Mouse (Mus musculus) heart, embryonic 13.5 days (tissue): ENCODE measurements around the gene Hist2h2be. TPM values are rescaled to one million over a fixed set of nuclear protein-coding genes. Genes with fewer than 3 reads are reported as not detected.
"Not testable (repeated sequence)": the region's sequence is repeated elsewhere in the genome, so short reads cannot be mapped to it uniquely, and the experiment has no call there.

ENCODE experiments used
- ATAC-seq: fragments of 200-750 bp; cut with Nextera tagmentation; 2 replicates; pipeline ENCODE4 v1.8.0; 2017; ENCODE audit warnings: moderate TSS enrichment; ENCODE audit not compliant: insufficient number of reproducible peaks, low FRiP score, low TSS enrichment; ENCODE audit errors: extremely low read depth
- H3K27ac ChIP-seq: fragments of 300-500 bp; sonication (generic); replicated peaks from 2 replicates; pipeline ENCODE4 v1.5.1; 2015; ENCODE audit warnings: moderate library complexity, mild to moderate bottlenecking, inconsistent platforms
- H3K27me3 ChIP-seq: fragments of 300-500 bp; sonication (generic); replicated peaks from 2 replicates; pipeline ENCODE4 v1.6.1; 2015; ENCODE audit warnings: mild to moderate bottlenecking, inconsistent platforms
- H3K36me3 ChIP-seq: fragments of 300-500 bp; sonication (generic); 2 replicates; pipeline ENCODE4 v1.6.1; 2015; ENCODE audit warnings: mild to moderate bottlenecking, inconsistent platforms
- H3K4me1 ChIP-seq: fragments of 300-500 bp; sonication (generic); 2 replicates; pipeline ENCODE4 v1.6.1; 2015; ENCODE audit warnings: inconsistent platforms
- H3K4me2 ChIP-seq: fragments of 300-500 bp; sonication (generic); 2 replicates; pipeline ENCODE4 v1.6.1; 2015; ENCODE audit warnings: inconsistent platforms, mild to moderate bottlenecking, moderate library complexity
- H3K4me3 ChIP-seq: fragments of 300-500 bp; sonication (generic); 2 replicates; pipeline ENCODE4 v1.5.1; 2015; ENCODE audit warnings: moderate library complexity, mild to moderate bottlenecking, inconsistent platforms
- H3K9ac ChIP-seq: fragments of 300-500 bp; sonication (generic); 2 replicates; pipeline ENCODE4 v1.6.1; 2015; ENCODE audit warnings: inconsistent platforms, mild to moderate bottlenecking, moderate library complexity
- H3K9me3 ChIP-seq: fragments of 300-500 bp; sonication (generic); 2 replicates; pipeline ENCODE4 v1.6.1; 2016; ENCODE audit warnings: inconsistent platforms
- WGBS: fragments of 180-500 bp; shearing (Covaris S2); methylation state at CpG from one replicate; pipeline ENCODE4 v1.1.7; 2015; ENCODE audit warnings: mixed read lengths; 5-methylcytosine and 5-hydroxymethylcytosine counted together
- polyA plus RNA-seq: library from polyadenylated mRNA; unstranded; fragments of >200 nt; fragmentation: Nextera tagmentation; extraction: Ambion mirVana; gene quantifications from 2 replicates; pipeline ENCODE4 v1.2.1, GENCODE M21; 2015

Gene Hist2h2be
- polyA plus RNA-seq: 3.6 and 5.0 TPM in 2 replicates

DNA sequence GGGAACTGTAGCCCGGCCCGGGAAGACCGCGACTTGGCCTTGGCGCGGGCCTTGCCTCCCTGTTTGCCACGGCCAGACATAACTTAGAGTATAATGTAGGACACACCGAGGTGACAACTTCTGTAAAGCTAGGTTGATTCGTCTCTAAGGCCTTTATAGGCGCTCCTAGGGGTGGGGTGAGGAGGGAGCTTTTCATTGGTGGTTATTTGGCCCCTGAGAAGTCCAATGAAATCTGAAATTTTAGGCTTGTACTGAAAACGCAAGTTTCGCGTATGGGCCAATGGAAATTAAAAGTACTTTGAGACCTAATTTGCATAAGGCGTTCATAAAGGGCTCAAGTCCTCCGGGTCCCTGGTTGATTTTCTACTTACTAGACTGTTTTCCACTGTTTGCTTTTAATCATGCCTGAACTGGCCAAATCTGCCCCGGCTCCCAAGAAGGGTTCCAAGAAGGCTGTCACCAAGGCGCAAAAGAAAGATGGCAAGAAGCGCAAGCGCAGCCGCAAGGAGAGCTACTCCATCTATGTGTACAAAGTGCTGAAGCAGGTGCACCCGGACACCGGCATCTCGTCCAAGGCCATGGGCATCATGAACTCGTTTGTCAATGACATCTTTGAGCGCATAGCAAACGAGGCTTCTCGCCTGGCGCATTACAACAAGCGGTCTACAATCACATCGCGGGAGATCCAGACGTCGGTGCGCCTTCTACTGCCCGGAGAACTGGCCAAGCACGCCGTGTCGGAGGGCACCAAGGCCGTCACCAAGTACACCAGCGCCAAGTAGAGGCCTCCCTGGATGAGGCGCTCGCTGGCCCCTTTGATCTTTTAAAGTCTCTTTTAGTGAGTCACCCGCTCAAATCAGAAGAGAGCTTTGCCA lies at the start of gene Hist2h2be, which contains the start of gene Hist2h2ac:
Gene Hist2h2be (plus strand): TSS at position 355 of the 875 bp plus-strand sequence.
Gene Hist2h2ac (minus strand): TSS at position 116 of the 875 bp plus-strand sequence.
- peak within 1 kb of the TSS; percentile 89 for H3K9ac ChIP-seq
- peak within 1 kb of the TSS; percentile 74 for H3K4me3 ChIP-seq
- peak within 1 kb of the TSS; percentile 82 for H3K4me2 ChIP-seq
- H3K27ac ChIP-seq: peak within 1 kb of the TSS; percentile 98
- WGBS: under 1% methylated on average over 43 of the region's 43 CpGs
- peak; percentile 78 for ATAC-seq
- H3K4me1 ChIP-seq: peaks cover 49% of the 10 kb centered on the region
- no peaks in the 10 kb centered on the region for H3K36me3 ChIP-seq
- no peaks in the 10 kb centered on the region for H3K9me3 ChIP-seq
- no peaks in the 10 kb centered on the region for H3K27me3 ChIP-seq

- H3K4me3 ChIP-seq: peak overlapping the region; percentile 96
- peak overlapping the region; percentile 93 for H3K4me2 ChIP-seq
- H3K4me1 ChIP-seq: peaks cover 37% of the 10 kb centered on the region
- ATAC-seq: no peak
- no peaks in the 10 kb centered on the region for H3K27me3 ChIP-seq
- peak overlapping the region; percentile 95 for H3K9ac ChIP-seq
- no peaks in the 10 kb centered on the region for H3K9me3 ChIP-seq
- H3K36me3 ChIP-seq: peaks cover 47% of the 10 kb centered on the region
- WGBS: 15% methylated on average over 18 of the region's 18 CpGs
- H3K27ac ChIP-seq: peak overlapping the region; percentile 99
These were observed 49.2 kb upstream of the Hist2h2be start for GRCm38 (mm10) chr3:96171583-96172196.

DNA sequence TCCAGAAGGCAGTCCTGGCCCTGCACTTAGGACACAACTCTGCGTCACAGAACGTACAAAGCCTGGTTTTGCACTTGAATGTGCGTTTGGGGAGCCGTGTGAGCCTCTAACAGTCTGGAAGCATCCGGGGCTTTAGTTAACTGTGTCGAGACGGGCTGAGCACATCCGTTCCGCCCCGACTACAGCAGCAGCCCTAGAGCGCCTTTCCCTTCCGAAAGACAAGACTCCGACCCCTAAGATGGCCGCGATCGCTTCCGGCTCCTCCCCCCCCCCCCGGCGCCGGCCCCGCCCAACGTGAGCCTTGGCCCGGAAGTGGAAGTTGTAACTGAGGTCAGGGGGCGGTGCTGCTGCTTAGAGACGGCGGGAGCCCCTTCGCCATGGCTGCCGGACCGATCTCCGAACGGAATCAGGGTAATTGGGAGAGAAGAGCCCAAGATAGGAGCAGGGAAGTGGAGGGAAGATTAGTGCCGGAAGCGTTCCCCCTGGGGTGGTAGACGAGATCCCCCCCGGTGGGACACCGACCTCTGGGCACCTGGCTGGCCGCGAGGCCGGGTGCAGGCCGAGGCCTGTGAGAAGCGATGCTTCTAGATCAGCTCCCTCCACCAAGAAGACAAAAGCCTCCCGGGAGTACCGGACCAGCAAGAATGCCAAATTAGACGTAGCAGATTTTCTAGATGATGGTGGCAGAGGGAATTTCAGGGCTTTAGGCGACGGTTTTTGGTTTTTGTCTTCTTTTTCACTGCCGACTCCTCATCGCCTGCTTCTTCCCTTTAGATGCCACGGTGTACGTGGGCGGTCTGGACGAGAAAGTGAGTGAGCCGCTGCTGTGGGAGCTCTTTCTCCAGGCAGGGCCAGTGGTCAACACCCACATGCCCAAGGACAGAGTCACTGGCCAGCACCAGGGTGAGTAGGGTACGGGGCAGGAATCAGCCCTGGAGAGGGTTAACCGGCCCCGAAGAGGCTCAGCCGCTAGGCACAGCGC lies 48.4 kb upstream of the Hist2h2be start, which contains the start of gene Sf3b4:
Gene Sf3b4 (plus strand): TSS at position 136 of the 982 bp plus-strand sequence.
- H3K9ac ChIP-seq: peak within 1 kb of the TSS; percentile 95
- no peaks in the 10 kb centered on the region for H3K9me3 ChIP-seq
- peaks cover 53% of the 10 kb centered on the region for H3K36me3 ChIP-seq
- no peaks in the 10 kb centered on the region for H3K27me3 ChIP-seq
- ATAC-seq: peak; percentile 84
- H3K4me1 ChIP-seq: peaks cover 37% of the 10 kb centered on the region
- peak within 1 kb of the TSS; percentile 99 for H3K27ac ChIP-seq
- H3K4me2 ChIP-seq: peak within 1 kb of the TSS; percentile 93
- H3K4me3 ChIP-seq: peak within 1 kb of the TSS; percentile 96
- under 1% methylated on average over 55 of the region's 58 CpGs for WGBS

DNA sequence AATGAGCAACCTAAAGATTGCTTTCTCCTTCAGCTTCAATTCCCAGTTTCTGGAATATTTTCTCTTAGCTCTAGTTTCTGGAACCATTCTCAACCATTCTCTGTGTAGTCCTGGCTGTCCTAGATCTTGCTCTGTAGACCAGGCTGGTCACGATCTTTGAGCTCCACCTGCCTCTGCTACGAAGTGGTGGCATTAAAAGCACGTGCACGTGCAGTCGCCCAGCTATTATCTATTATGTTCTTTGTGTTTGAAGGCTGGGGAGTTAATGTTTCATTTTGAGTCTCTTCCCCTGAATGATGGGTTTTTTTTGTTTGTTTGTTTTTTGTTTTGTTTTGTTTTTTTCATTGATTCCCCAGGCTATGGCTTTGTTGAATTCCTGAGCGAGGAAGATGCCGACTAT lies 47.7 kb upstream of the Hist2h2be start:
- Histone ChIP-seq H3K36me3 (peaks cover 54% of the 10 kb centered on the region), H3K4me2 (peak overlapping the region; percentile 93), H3K9me3 (no peaks in the 10 kb centered on the region), H3K27ac (no peak overlapping the region), H3K9ac (peak overlapping the region; percentile 95), H3K4me3 (peak overlapping the region; percentile 96), H3K4me1 (peaks cover 37% of the 10 kb centered on the region), H3K27me3 (no peaks in the 10 kb centered on the region)
- 36% methylated on average over 7 of the region's 7 CpGs for WGBS
- no peak for ATAC-seq

DNA sequence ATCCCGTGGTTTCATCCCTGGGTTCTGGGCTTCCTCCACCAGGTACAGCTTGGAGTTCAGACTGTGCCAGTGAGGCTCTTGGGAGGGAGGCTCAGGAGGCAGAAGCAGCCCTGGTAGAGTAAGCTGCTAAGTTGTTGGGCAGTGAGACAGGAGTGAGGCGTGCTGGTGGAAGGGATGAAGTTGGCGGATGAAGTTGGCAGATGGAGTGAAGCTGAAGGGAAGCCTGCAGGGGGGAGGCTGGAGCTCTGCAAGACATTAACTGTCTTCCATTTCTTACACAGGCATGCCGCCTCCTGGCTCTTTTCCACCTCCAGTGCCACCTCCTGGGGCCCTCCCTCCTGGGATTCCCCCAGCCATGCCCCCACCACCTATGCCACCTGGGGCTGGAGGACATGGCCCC lies 46.9 kb upstream of the Hist2h2be start:
- Histone ChIP-seq H3K4me2 (peak overlapping the region; percentile 93), H3K36me3 (peaks cover 61% of the 10 kb centered on the region), H3K4me1 (peaks cover 37% of the 10 kb centered on the region), H3K9ac (peak overlapping the region; percentile 44; the same call in 1 of the 2 replicates)
- not testable (repeated sequence) for ATAC-seq, H3K27ac ChIP-seq, H3K9me3 ChIP-seq, H3K27me3 ChIP-seq, H3K4me3 ChIP-seq
- 90% methylated on average over 4 of the region's 4 CpGs for WGBS

DNA sequence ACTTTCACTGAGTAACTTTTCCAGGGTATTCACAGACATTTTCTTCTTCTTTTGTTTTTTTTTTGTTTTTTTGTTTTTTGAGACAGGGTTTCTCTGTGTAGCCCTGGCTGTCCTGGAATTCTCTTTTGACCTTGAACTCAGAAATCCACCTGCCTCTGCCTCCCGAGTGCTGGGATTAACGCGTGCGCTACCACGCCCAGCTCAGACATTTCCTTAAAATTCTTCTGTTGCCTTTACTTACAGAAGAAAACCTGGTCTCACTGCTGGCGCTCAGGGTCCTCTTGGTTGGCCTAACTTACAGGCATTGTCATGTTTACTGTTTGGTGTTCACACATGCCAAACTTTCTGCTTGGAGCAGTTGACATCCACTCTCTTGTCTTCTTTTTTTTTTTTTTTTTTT lies 45.7 kb upstream of the Hist2h2be start:
- no peaks in the 10 kb centered on the region for H3K9me3 ChIP-seq
- H3K27ac ChIP-seq: no peak overlapping the region
- H3K9ac ChIP-seq: no peak overlapping the region
- peaks cover 38% of the 10 kb centered on the region for H3K4me1 ChIP-seq
- no peak overlapping the region for H3K4me3 ChIP-seq
- no peaks in the 10 kb centered on the region for H3K27me3 ChIP-seq
- no peak overlapping the region for H3K4me2 ChIP-seq
- no peak for ATAC-seq
- peaks cover 55% of the 10 kb centered on the region for H3K36me3 ChIP-seq
- WGBS: 93% methylated on average over 6 of the region's 6 CpGs

DNA sequence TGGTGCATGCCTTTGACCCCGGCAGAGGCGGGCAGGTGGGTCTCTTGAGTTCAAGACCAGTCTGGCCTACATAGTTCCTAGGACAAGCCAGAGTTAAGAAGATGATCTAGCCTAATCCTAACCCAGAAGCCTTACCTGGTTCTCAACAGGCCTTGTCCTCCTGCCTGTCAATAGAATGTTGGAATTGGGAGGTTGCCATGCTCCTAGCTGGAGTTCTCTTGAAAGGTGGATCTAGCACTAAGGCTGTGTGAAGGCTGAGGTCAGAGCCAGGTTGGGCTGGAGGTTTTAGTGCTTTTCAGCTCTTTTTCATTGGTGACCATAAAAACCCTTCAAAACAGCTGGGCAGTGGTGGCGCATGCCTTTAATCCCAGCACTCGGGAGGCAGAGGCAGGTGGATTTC lies 42.5 kb upstream of the Hist2h2be start:
- Histone ChIP-seq H3K36me3 (peaks cover 55% of the 10 kb centered on the region), H3K4me1 (peaks cover 41% of the 10 kb centered on the region), H3K9ac (no peak overlapping the region), H3K27me3 (no peaks in the 10 kb centered on the region), H3K9me3 (no peaks in the 10 kb centered on the region), H3K4me3 (no peak overlapping the region), H3K4me2 (no peak overlapping the region), H3K27ac (no peak overlapping the region)
- ATAC-seq: no peak
- WGBS: 92% methylated on average over 4 of the region's 4 CpGs

GRCm38 (mm10) chr3:96178902-96179301 lies 42.0 kb upstream of the Hist2h2be start:
- no peaks in the 10 kb centered on the region for H3K27me3 ChIP-seq
- no peak for ATAC-seq
- H3K4me3 ChIP-seq: no peak overlapping the region
- peaks cover 44% of the 10 kb centered on the region for H3K4me1 ChIP-seq
- H3K9ac ChIP-seq: no peak overlapping the region
- no peaks in the 10 kb centered on the region for H3K9me3 ChIP-seq
- peaks cover 51% of the 10 kb centered on the region for H3K36me3 ChIP-seq
- H3K4me2 ChIP-seq: no peak overlapping the region
- H3K27ac ChIP-seq: no peak overlapping the region
- WGBS: 79% methylated on average over 2 of the region's 2 CpGs

DNA sequence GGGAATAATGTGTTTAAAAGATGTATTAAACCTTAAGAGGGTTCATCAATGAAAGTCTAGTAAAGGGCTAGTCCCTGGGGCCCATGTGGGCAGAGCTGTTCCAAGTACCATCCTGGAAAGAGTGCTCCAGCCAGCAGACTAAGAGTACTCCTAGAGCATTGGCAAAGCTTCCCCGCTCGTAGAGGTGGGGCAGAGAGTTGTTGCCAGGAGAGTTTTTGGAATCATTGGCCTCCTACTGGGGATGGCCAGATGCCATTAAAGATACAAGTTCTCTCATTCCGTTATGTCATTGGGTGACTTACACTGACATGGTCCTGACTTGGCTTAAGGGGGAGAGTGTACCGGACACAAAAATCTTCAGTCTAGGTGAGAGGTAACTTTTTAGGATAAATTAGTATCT lies 41.4 kb upstream of the Hist2h2be start:
- Histone ChIP-seq H3K36me3 (peaks cover 51% of the 10 kb centered on the region), H3K27ac (no peak overlapping the region), H3K27me3 (no peaks in the 10 kb centered on the region), H3K4me3 (no peak overlapping the region), H3K4me2 (no peak overlapping the region), H3K4me1 (peaks cover 41% of the 10 kb centered on the region), H3K9me3 (no peaks in the 10 kb centered on the region), H3K9ac (no peak overlapping the region)
- no peak for ATAC-seq
- 55% methylated on average over 4 of the region's 4 CpGs for WGBS

GRCm38 (mm10) chr3:96180727-96181477 lies 40.0 kb upstream of the Hist2h2be start, which contains the start of gene Sv2a:
Sv2a (plus strand) TSS chr3:96181151.
- peak within 1 kb of the TSS; percentile 70 for H3K4me2 ChIP-seq
- peaks cover 39% of the 10 kb centered on the region for H3K4me1 ChIP-seq
- WGBS: 0% methylated on average over 14 of the region's 23 CpGs
- peak within 1 kb of the TSS; percentile 96 for H3K27ac ChIP-seq
- ATAC-seq: no peak
- H3K9me3 ChIP-seq: no peaks in the 10 kb centered on the region
- peak within 1 kb of the TSS; percentile 88 for H3K9ac ChIP-seq
- H3K4me3 ChIP-seq: peak within 1 kb of the TSS; percentile 74
- no peaks in the 10 kb centered on the region for H3K27me3 ChIP-seq
- H3K36me3 ChIP-seq: peaks cover 51% of the 10 kb centered on the region
